Mouse (Mus musculus) kidney, embryonic 16.5 days (tissue): ENCODE measurements around the gene Ncor1. TPM values are rescaled to one million over a fixed set of nuclear protein-coding genes. Genes with fewer than 3 reads are reported as not detected.
"Not testable (repeated sequence)": the region's sequence is repeated elsewhere in the genome, so short reads cannot be mapped to it uniquely, and the experiment has no call there.

ENCODE experiments used
- ATAC-seq: fragments of 200-750 bp; cut with Nextera tagmentation; 2 replicates; pipeline ENCODE4 v1.8.0; 2017; ENCODE audit warnings: moderate TSS enrichment; ENCODE audit not compliant: low FRiP score, low TSS enrichment
- H3K27ac ChIP-seq: fragments of 300-500 bp; sonication (generic); 2 replicates; pipeline ENCODE4 v1.5.1; 2014; ENCODE audit warnings: low read length
- H3K27me3 ChIP-seq: fragments of 300-500 bp; sonication (generic); 2 replicates; pipeline ENCODE4 v1.6.1; 2014; ENCODE audit warnings: low read length, control low read depth, mixed read lengths; ENCODE audit not compliant: insufficient read depth
- H3K36me3 ChIP-seq: fragments of 300-500 bp; sonication (generic); 2 replicates; pipeline ENCODE4 v1.6.1; 2014; ENCODE audit warnings: low read length, control low read depth, mixed read lengths; ENCODE audit not compliant: insufficient read depth
- H3K4me1 ChIP-seq: fragments of 300-500 bp; sonication (generic); 2 replicates; pipeline ENCODE4 v1.6.1; 2014; ENCODE audit warnings: low read length, control low read depth, mixed read lengths; ENCODE audit not compliant: insufficient read depth
- H3K4me2 ChIP-seq: fragments of 300-500 bp; sonication (generic); replicated peaks from 2 replicates; pipeline ENCODE4 v1.6.1; 2014; ENCODE audit warnings: low read depth, low read length
- H3K4me3 ChIP-seq: fragments of 300-500 bp; sonication (generic); 2 replicates; pipeline ENCODE4 v1.5.1; 2014; ENCODE audit warnings: mild to moderate bottlenecking, low read length
- H3K9ac ChIP-seq: fragments of 300-500 bp; sonication (generic); replicated peaks from 2 replicates; pipeline ENCODE4 v1.6.1; 2014; ENCODE audit warnings: low read length
- H3K9me3 ChIP-seq: fragments of 300-500 bp; sonication (generic); 2 replicates; pipeline ENCODE4 v1.6.1; 2016; ENCODE audit warnings: low read length, control low read depth
- WGBS: fragments of 180-500 bp; shearing (Covaris S2); extraction: QIAGEN DNeasy Blood & Tissue Kit; methylation state at CpG from one replicate; pipeline ENCODE4 v1.1.7; 2014; 5-methylcytosine and 5-hydroxymethylcytosine counted together
- polyA plus RNA-seq: library from polyadenylated mRNA; unstranded; fragments of >200 nt; fragmentation: Nextera tagmentation; extraction: Ambion mirVana; gene quantifications from 2 replicates; pipeline ENCODE4 v1.2.1, GENCODE M21; 2015

Ncor1 gene
- polyA plus RNA-seq, 1 experiment from 2014 or later = 102 TPM

GRCm38 (mm10) chr11:62396405-62396804, 61.9 kb downstream of the Ncor1 start:
- no peak overlapping the region for H3K9ac ChIP-seq
- H3K4me3 ChIP-seq = no peak overlapping the region
- H3K27ac ChIP-seq = no peak overlapping the region
- H3K27me3 ChIP-seq = no peaks in the 10 kb centered on the region
- peaks cover 29% of the 10 kb centered on the region for H3K36me3 ChIP-seq
- H3K9me3 ChIP-seq = no peaks in the 10 kb centered on the region
- WGBS = 88% methylated on average over 2 of the region's 2 CpGs
- H3K4me2 ChIP-seq = no peak overlapping the region
- no peak for ATAC-seq
- no peaks in the 10 kb centered on the region for H3K4me1 ChIP-seq

- WGBS = 96% methylated on average over 3 of the region's 3 CpGs
- no peak overlapping the region for H3K9ac ChIP-seq
These were observed 70.0 kb downstream of the Ncor1 start for GRCm38 (mm10) chr11:62388331-62388679.

GRCm38 (mm10) chr11:62387608-62388330, 70.6 kb downstream of the Ncor1 start:
- Histone ChIP-seq H3K36me3 (peaks cover 31% of the 10 kb centered on the region), H3K4me3 (no peak overlapping the region), H3K4me1 (no peaks in the 10 kb centered on the region), H3K9ac (no peak overlapping the region), H3K9me3 (no peaks in the 10 kb centered on the region), H3K27me3 (no peaks in the 10 kb centered on the region), H3K27ac (no peak overlapping the region), H3K4me2 (no peak overlapping the region)
- ATAC-seq = no peak
- WGBS = 90% methylated on average over 10 of the region's 10 CpGs

More at GRCm38 (mm10) chr11:62388331-62388679, 70.0 kb downstream of the Ncor1 start:
- H3K4me2 ChIP-seq = no peak overlapping the region
- peaks cover 31% of the 10 kb centered on the region for H3K36me3 ChIP-seq
- H3K27ac ChIP-seq = no peak overlapping the region
- no peaks in the 10 kb centered on the region for H3K27me3 ChIP-seq
- ATAC-seq = no peak
- H3K4me1 ChIP-seq = no peaks in the 10 kb centered on the region
- no peaks in the 10 kb centered on the region for H3K9me3 ChIP-seq
- no peak overlapping the region for H3K4me3 ChIP-seq

GRCm38 (mm10) chr11:62377202-62377851, 81.0 kb downstream of the Ncor1 start:
- not testable (repeated sequence) for H3K9ac ChIP-seq, H3K27me3 ChIP-seq, H3K27ac ChIP-seq, H3K9me3 ChIP-seq, H3K4me2 ChIP-seq, H3K4me3 ChIP-seq, ATAC-seq, H3K4me1 ChIP-seq
- peaks cover 32% of the 10 kb centered on the region for H3K36me3 ChIP-seq
- WGBS = 89% methylated on average over 6 of the region's 6 CpGs

GRCm38 (mm10) chr11:62371776-62372175, 86.6 kb downstream of the Ncor1 start:
- WGBS = 92% methylated on average over 2 of the region's 2 CpGs

GRCm38 (mm10) chr11:62369924-62370323, 88.4 kb downstream of the Ncor1 start:
- ATAC-seq = no peak
- H3K4me2 ChIP-seq = no peak overlapping the region
- no peaks in the 10 kb centered on the region for H3K4me1 ChIP-seq
- H3K4me3 ChIP-seq = no peak overlapping the region
- peaks cover 46% of the 10 kb centered on the region for H3K36me3 ChIP-seq
- no peak overlapping the region for H3K9ac ChIP-seq
- H3K27ac ChIP-seq = no peak overlapping the region
- no peaks in the 10 kb centered on the region for H3K27me3 ChIP-seq
- H3K9me3 ChIP-seq = no peaks in the 10 kb centered on the region

More at GRCm38 (mm10) chr11:62371776-62372175, 86.6 kb downstream of the Ncor1 start:
- Histone ChIP-seq H3K4me2 (no peak overlapping the region), H3K9me3 (no peaks in the 10 kb centered on the region), H3K36me3 (peaks cover 38% of the 10 kb centered on the region), H3K4me1 (no peaks in the 10 kb centered on the region), H3K9ac (no peak overlapping the region), H3K4me3 (no peak overlapping the region), H3K27me3 (no peaks in the 10 kb centered on the region), H3K27ac (no peak overlapping the region)
- ATAC-seq = no peak

- H3K4me3 ChIP-seq = no peak overlapping the region
- H3K27ac ChIP-seq = no peak overlapping the region
- H3K4me2 ChIP-seq = no peak overlapping the region
- H3K9me3 ChIP-seq = no peaks in the 10 kb centered on the region
- 93% methylated on average over 6 of the region's 6 CpGs for WGBS
- H3K27me3 ChIP-seq = no peaks in the 10 kb centered on the region
- H3K36me3 ChIP-seq = peaks cover 41% of the 10 kb centered on the region
- no peaks in the 10 kb centered on the region for H3K4me1 ChIP-seq
- H3K9ac ChIP-seq = no peak overlapping the region
- ATAC-seq = no peak
These were observed 91.5 kb downstream of the Ncor1 start for GRCm38 (mm10) chr11:62366879-62367278.

- H3K4me2 ChIP-seq = no peak overlapping the region
- H3K4me3 ChIP-seq = no peak overlapping the region
- WGBS = 92% methylated on average over 2 of the region's 2 CpGs
- H3K36me3 ChIP-seq = peaks cover 42% of the 10 kb centered on the region
- ATAC-seq = no peak
- no peaks in the 10 kb centered on the region for H3K9me3 ChIP-seq
- no peak overlapping the region for H3K9ac ChIP-seq
- H3K27me3 ChIP-seq = no peaks in the 10 kb centered on the region
- H3K27ac ChIP-seq = no peak overlapping the region
- no peaks in the 10 kb centered on the region for H3K4me1 ChIP-seq
These were observed 103.1 kb downstream of the Ncor1 start for GRCm38 (mm10) chr11:62355216-62355615.

GRCm38 (mm10) chr11:62351948-62352347, 106.4 kb downstream of the Ncor1 start:
- Histone ChIP-seq H3K9me3 (no peaks in the 10 kb centered on the region), H3K9ac (no peak overlapping the region), H3K4me2 (no peak overlapping the region), H3K4me3 (no peak overlapping the region), H3K36me3 (peaks cover 53% of the 10 kb centered on the region), H3K4me1 (no peaks in the 10 kb centered on the region), H3K27ac (no peak overlapping the region), H3K27me3 (no peaks in the 10 kb centered on the region)
- ATAC-seq = no peak
- 79% methylated on average over 4 of the region's 4 CpGs for WGBS

GRCm38 (mm10) chr11:62343002-62343401, 115.3 kb downstream of the Ncor1 start:
- WGBS = 92% methylated on average over 13 of the region's 13 CpGs
- Histone ChIP-seq H3K27me3 (no peaks in the 10 kb centered on the region), H3K9ac (no peak overlapping the region), H3K27ac (no peak overlapping the region), H3K4me3 (no peak overlapping the region), H3K36me3 (peaks cover 54% of the 10 kb centered on the region), H3K4me2 (no peak overlapping the region), H3K9me3 (no peaks in the 10 kb centered on the region), H3K4me1 (no peaks in the 10 kb centered on the region)
- ATAC-seq = no peak
